Mouse (Mus musculus): ENCODE data around the gene Gm49321. TPM values are rescaled to one million over a fixed set of nuclear protein-coding genes. Genes with fewer than 3 reads are reported as not detected.

Gene Gm49321
- polyA plus RNA-seq, 1 experiment: not detected

- 86% methylated on average over 4 of the region's 4 CpGs for WGBS
- TF ChIP-seq POLR2A (IDR thresholded peaks at IDR 0.05; ENCODE audit: low read depth, low read length) (no peak), CTCF (IDR thresholded peaks at IDR 0.05; ENCODE audit: extremely low read depth, insufficient read length, insufficient replicate concordance, low read depth, low read length) (no peak)
- Histone ChIP-seq H3K4me1 (ENCODE audit: control insufficient read depth, insufficient read depth, insufficient read length, low read length) (no peaks in the 10 kb centered on the region), H3K36me3 (ENCODE audit: control insufficient read depth, insufficient read depth, low read length) (peaks cover 17% of the 10 kb centered on the region), H3K27ac (ENCODE audit: insufficient read depth, low read depth, low read length) (no peak overlapping the region), H3K4me3 (ENCODE audit: low read depth, low read length) (no peak overlapping the region), H3K27me3 (ENCODE audit: control insufficient read depth, insufficient read depth, low read length) (0 out of 2 replicates have a peak, but pooled peaks cover 3% of the 10 kb centered on the region)
Measured at GRCm38 (mm10) chr12:73988393-73989008, 51.0 kb downstream of the Gm49321 start.

- H3K4me3 ChIP-seq (ENCODE audit: low read depth, low read length): no peak overlapping the region
- no peak overlapping the region for H3K27ac ChIP-seq (ENCODE audit: insufficient read depth, low read depth, low read length)
- H3K36me3 ChIP-seq (ENCODE audit: control insufficient read depth, insufficient read depth, low read length): peaks cover 9% of the 10 kb centered on the region
- 0 out of 2 replicates have a peak, but pooled peaks cover 3% of the 10 kb centered on the region for H3K27me3 ChIP-seq (ENCODE audit: control insufficient read depth, insufficient read depth, low read length)
- H3K4me1 ChIP-seq (ENCODE audit: control insufficient read depth, insufficient read depth, insufficient read length, low read length): no peaks in the 10 kb centered on the region
- TF ChIP-seq POLR2A (IDR thresholded peaks at IDR 0.05; ENCODE audit: low read depth, low read length) (no peak), CTCF (IDR thresholded peaks at IDR 0.05; ENCODE audit: extremely low read depth, insufficient read length, insufficient replicate concordance, low read depth, low read length) (peak; percentile 64; the same call in 1 of the 2 replicates)
Measured at GRCm38 (mm10) chr12:73989594-73989993, 52.1 kb downstream of the Gm49321 start.

GRCm38 (mm10) chr12:73996906-73997296 is 59.4 kb downstream of the Gm49321 start:
- TF ChIP-seq POLR2A (IDR thresholded peaks at IDR 0.05; ENCODE audit: low read depth, low read length) (no peak), CTCF (IDR thresholded peaks at IDR 0.05; ENCODE audit: extremely low read depth, insufficient read length, insufficient replicate concordance, low read depth, low read length) (no peak)
- WGBS: 56% methylated on average over 12 of the region's 12 CpGs

GRCm38 (mm10) chr12:73997297-73998127 is 60.1 kb downstream of the Gm49321 start, which contains the start of gene Syt16:
Gene Syt16, plus strand, starts transcription at chr12:73997661.
- Histone ChIP-seq H3K4me1 (ENCODE audit: control insufficient read depth, insufficient read depth, insufficient read length, low read length) (no peaks in the 10 kb centered on the region), H3K36me3 (ENCODE audit: control insufficient read depth, insufficient read depth, low read length) (no peaks in the 10 kb centered on the region), H3K27ac (ENCODE audit: insufficient read depth, low read depth, low read length) (no peak within 1 kb of the TSS), H3K27me3 (ENCODE audit: control insufficient read depth, insufficient read depth, low read length) (peaks cover 22% of the 10 kb centered on the region), H3K4me3 (ENCODE audit: low read depth, low read length) (peak within 1 kb of the TSS; percentile 14; the same call in 1 of the 2 replicates)
- WGBS: 4% methylated on average over 67 of the region's 67 CpGs
- TF ChIP-seq POLR2A (IDR thresholded peaks at IDR 0.05; ENCODE audit: low read depth, low read length) (no peak), CTCF (IDR thresholded peaks at IDR 0.05; ENCODE audit: extremely low read depth, insufficient read length, insufficient replicate concordance, low read depth, low read length) (no peak)

More at GRCm38 (mm10) chr12:73996906-73997296, 59.4 kb downstream of the Gm49321 start:
- Histone ChIP-seq H3K4me1 (ENCODE audit: control insufficient read depth, insufficient read depth, insufficient read length, low read length) (no peaks in the 10 kb centered on the region), H3K36me3 (ENCODE audit: control insufficient read depth, insufficient read depth, low read length) (no peaks in the 10 kb centered on the region), H3K27me3 (ENCODE audit: control insufficient read depth, insufficient read depth, low read length) (peaks cover 22% of the 10 kb centered on the region), H3K4me3 (ENCODE audit: low read depth, low read length) (no peak overlapping the region), H3K27ac (ENCODE audit: insufficient read depth, low read depth, low read length) (no peak overlapping the region)

- Histone ChIP-seq H3K36me3 (ENCODE audit: control insufficient read depth, insufficient read depth, low read length) (no peaks in the 10 kb centered on the region), H3K27ac (ENCODE audit: insufficient read depth, low read depth, low read length) (no peak overlapping the region), H3K4me3 (ENCODE audit: low read depth, low read length) (no peak overlapping the region), H3K27me3 (ENCODE audit: control insufficient read depth, insufficient read depth, low read length) (peaks cover 22% of the 10 kb centered on the region), H3K4me1 (ENCODE audit: control insufficient read depth, insufficient read depth, insufficient read length, low read length) (no peaks in the 10 kb centered on the region)
- WGBS: 47% methylated on average over 5 of the region's 5 CpGs
- TF ChIP-seq POLR2A (IDR thresholded peaks at IDR 0.05; ENCODE audit: low read depth, low read length) (no peak), CTCF (IDR thresholded peaks at IDR 0.05; ENCODE audit: extremely low read depth, insufficient read length, insufficient replicate concordance, low read depth, low read length) (no peak)
Measured at GRCm38 (mm10) chr12:73998128-73998456, 60.6 kb downstream of the Gm49321 start.

GRCm38 (mm10) chr12:74002449-74002848 is 65.0 kb downstream of the Gm49321 start:
- no peak for TF ChIP-seq POLR2A (IDR thresholded peaks at IDR 0.05; ENCODE audit: low read depth, low read length)
- no peak for TF ChIP-seq CTCF (IDR thresholded peaks at IDR 0.05; ENCODE audit: extremely low read depth, insufficient read length, insufficient replicate concordance, low read depth, low read length)
- WGBS: 86% methylated on average over 9 of the region's 9 CpGs
- Histone ChIP-seq H3K4me3 (ENCODE audit: low read depth, low read length) (no peak overlapping the region), H3K4me1 (ENCODE audit: control insufficient read depth, insufficient read depth, insufficient read length, low read length) (no peaks in the 10 kb centered on the region), H3K27ac (ENCODE audit: insufficient read depth, low read depth, low read length) (no peak overlapping the region), H3K36me3 (ENCODE audit: control insufficient read depth, insufficient read depth, low read length) (no peaks in the 10 kb centered on the region), H3K27me3 (ENCODE audit: control insufficient read depth, insufficient read depth, low read length) (peaks cover 10% of the 10 kb centered on the region)

- TF ChIP-seq POLR2A (IDR thresholded peaks at IDR 0.05; ENCODE audit: low read depth, low read length): no peak
- TF ChIP-seq CTCF (IDR thresholded peaks at IDR 0.05; ENCODE audit: extremely low read depth, insufficient read length, insufficient replicate concordance, low read depth, low read length): peak; percentile 90
- Histone ChIP-seq H3K4me1 (ENCODE audit: control insufficient read depth, insufficient read depth, insufficient read length, low read length) (no peaks in the 10 kb centered on the region), H3K27ac (ENCODE audit: insufficient read depth, low read depth, low read length) (no peak overlapping the region), H3K4me3 (ENCODE audit: low read depth, low read length) (no peak overlapping the region), H3K27me3 (ENCODE audit: control insufficient read depth, insufficient read depth, low read length) (no peaks in the 10 kb centered on the region), H3K36me3 (ENCODE audit: control insufficient read depth, insufficient read depth, low read length) (no peaks in the 10 kb centered on the region)
- WGBS: 21% methylated on average over 8 of the region's 8 CpGs
Measured at GRCm38 (mm10) chr12:74009448-74009911, 72.0 kb downstream of the Gm49321 start.

All from small intestine, adult 2 months (tissue).